Mouse (Mus musculus) ovary, postnatal 10 days (tissue): Measurements from ENCODE around the gene Stkld1.

Source experiments
- DNase-seq: peaks from one replicate; pipeline ENCODE4 v3.0.0; 2022; ENCODE audit warnings: low spot score

Stkld1 gene

DNA sequence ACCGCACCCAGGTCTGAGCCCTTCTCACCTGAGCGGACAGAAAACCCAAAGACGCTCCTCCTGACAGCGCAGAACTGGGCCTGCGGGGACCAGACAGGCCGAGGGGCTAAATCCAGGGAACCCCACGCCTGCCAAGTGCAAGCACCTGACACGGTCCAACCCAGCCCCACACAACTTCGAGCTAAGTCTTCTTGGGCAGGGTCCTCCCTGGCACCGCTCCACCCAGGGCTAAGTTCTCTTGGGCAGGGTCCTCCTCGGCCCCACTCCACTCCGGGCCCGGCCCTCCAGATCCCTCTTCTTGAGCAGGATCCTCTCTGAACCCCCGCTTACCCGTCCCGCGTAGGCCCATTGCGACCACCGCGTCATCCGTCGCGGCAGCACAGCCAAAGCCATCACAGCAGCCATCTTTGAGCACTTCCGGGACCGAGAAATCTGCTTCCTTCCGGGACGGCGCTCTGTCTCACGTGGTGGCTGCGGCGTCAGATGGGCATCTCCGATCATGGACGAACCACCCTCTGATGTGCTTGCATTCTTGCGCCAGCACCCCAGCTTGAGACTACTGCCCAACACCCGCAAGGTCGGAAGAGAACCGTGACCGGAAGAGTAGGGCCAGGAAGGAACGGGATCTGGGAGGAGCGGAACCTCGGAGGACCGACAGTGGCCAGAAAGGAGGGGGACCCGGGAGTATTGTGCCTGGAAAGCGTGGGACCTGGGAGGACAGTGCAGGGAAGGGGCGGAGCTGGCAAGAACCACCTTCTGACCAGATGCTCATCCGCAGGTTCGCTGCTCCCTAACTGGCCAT lies 17.7 kb upstream of the Stkld1 start, which contains the start of the genes Surf2 and Surf1:
Surf2 (plus strand) TSS at position 441 of the 802 bp plus-strand sequence.
Surf1 (minus strand) TSS at position 604 of the 802 bp plus-strand sequence.
- DNase-seq = peak; percentile 59

DNA sequence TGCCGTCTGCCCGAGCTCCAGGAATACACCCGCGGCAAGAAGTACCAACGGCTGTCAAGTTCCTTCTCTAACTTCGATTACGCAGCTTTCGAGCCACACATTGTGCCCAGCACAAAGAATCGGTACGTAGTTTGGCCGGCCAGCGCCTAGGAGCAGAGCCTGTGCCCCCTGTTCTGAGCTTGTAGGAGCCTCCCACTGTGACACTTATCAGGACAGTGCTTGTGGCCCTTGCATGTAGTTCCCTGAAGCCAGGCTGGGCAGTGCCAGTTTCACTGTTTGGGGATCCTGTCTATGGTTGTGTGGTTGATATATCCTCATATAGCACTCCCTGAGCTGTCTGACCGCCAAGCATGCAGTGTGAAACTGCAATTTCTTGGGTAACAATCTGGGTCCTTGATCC lies 17.1 kb upstream of the Stkld1 start:
- DNase-seq = no peak

DNA sequence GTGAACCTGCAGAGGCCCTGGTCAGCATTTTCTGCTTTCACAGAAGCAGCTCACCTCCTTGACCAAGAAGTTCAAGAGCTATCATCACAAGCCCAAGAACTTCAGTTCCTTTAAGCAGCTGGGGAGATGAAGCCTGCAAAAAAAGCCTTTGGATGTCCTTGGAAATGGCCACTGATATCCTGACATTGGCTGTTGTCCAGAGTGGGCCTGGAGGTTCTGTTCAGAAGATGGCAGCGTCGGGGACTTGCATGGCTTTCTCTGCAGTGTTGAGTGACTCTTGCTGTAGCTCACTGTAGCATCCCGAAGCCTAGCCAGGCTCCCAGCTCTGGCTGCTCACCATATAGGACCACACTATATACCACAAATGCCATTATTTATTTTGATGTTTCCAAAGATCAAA lies 14.2 kb upstream of the Stkld1 start:
- no peak for DNase-seq

DNA sequence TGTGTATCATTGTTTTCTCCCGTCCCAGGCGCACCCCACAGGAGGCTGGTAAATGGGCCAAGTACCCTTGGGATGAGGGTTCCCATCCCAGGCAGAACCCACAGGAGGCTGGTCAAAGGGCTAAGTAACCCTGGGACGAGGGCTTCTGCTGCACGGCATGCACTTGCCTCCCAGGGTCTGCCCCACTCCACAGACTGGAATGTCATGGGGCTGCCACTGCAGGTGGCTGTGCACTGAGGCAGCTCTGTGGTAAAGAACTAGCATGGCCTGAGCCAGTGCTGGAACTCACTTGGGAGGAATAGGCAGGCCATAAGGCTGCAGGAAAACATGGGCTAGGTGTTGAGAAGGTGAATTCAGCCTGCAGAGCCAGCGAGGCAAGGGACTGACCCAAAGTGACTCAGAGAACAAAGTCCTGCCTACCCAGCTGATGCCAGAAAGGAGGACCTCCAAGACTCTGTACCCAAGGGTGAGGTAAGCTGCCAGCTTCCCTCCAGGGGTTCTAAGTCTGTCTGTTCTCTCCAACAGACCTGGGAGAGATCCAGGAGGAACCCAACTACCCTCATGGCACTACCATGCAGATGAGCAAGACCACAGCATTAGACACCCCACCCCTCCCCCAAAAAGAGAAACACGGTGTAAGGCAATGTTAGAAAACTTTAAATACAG lies 13.5 kb upstream of the Stkld1 start:
- DNase-seq = no peak

DNA sequence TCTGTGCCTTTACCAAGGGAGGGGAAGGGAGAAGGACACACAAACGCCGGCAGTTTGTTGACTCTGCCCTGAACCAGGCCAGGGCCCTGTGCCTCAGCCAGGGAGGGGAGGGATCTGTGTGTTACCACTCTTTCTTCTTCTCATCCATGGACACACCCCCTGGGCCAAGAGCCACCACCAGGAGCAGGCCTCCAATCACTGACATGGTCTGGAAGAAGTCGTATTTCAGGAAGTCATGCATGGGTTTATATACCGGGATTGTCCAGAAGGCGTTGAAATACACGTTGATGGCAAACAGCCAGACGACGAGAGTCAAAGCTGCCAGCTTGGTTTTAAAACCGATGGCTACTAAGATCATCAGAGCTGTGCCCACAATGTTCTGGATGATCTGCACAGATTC lies 12.1 kb upstream of the Stkld1 start:
- no peak for DNase-seq

GRCm38 (mm10) chr2:26927745-26928476 lies 5.9 kb upstream of the Stkld1 start:
- DNase-seq = no peak

GRCm38 (mm10) chr2:26930390-26930789 lies 3.5 kb upstream of the Stkld1 start:
- DNase-seq = no peak

- DNase-seq = peak; percentile 26
Measured at GRCm38 (mm10) chr2:26932473-26933303, 1.2 kb upstream of the Stkld1 start.

DNA sequence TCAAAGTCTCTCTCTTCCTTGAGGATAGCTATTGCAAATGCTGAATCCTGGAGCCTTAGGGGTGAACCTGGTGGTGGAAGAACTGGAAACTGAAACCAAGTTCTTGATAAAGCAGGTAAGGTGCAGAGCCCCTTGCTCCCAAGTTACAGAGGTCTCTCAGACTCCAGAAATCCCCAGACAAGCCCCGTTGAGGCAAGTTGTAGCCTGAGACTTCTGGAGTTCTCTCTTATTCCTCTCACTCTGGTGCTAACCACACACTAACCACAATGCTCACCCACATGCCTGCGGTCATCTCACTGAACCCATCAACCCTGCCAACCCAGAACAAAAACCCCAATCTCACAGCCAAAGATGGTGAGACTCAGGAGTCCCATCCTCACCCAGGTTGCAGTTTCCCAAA lies 1.4 kb downstream of the Stkld1 start:
- DNase-seq = no peak

DNA sequence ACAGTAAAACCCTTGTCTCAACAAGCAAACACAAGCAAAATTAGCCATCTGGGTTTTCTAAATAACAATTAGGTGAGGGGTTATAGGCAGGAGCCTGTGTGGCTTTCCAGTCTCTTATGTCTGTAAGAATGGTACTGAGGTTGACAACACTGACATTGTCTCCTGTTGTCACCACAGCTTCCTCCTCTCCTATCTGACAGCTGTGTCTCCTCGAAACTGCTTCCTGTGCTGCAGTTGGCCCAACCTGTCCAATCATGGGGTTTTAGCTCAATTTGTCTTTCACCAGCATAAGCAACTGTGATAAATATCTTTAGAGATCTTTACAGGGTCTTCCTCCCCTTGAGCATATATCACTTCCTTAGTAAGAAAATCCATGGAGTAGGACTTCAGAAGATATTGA lies 2.6 kb downstream of the Stkld1 start:
- DNase-seq = no peak

GRCm38 (mm10) chr2:26941539-26941938 lies 7.7 kb downstream of the Stkld1 start:
- DNase-seq = no peak

DNA sequence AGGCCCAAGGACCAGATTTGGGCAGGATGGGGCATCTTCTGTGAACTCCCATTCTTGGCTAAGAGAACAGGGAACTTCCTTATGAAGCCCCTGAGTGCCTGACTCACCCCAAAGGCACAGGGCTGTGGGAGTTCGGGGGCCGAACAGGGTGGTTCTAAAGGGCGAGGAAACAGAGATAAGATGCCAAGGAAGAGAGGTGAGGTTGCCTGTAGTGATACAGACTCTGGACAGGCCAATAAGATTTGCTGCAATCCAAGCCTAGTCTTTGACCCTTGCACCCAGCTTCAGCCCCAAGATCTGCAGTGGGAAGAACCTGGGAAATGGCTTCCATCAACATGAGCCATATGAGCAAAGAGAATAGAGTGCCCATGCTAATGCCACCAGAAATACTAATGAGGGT lies 9.4 kb downstream of the Stkld1 start:
- no peak for DNase-seq

- no peak for DNase-seq
Measured at GRCm38 (mm10) chr2:26950411-26950810, 16.6 kb downstream of the Stkld1 start.

- no peak for DNase-seq
Measured at GRCm38 (mm10) chr2:26951346-26951905, 17.6 kb downstream of the Stkld1 start.

DNA sequence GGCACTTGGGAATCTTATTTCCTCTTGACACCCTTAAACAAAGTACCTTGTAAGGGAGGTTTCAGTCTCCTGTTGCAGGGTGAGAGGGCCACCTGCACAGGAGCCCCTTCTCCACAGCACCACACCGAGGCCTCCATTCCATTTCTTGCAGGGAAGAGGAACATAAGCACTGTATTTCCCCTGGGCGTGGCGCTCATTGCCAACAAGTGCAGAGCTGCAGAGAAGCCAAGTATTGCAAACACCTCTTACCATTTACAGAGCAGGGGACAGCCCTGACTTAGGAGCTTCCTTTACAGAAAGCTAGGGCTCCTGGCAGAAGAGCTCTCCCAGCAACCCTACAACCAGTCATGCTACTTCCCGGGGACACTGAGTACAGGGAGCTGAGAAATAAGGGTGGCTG lies 18.3 kb downstream of the Stkld1 start:
- DNase-seq = no peak

- DNase-seq = no peak
Measured at GRCm38 (mm10) chr2:26952866-26953265, 19.0 kb downstream of the Stkld1 start.

DNA sequence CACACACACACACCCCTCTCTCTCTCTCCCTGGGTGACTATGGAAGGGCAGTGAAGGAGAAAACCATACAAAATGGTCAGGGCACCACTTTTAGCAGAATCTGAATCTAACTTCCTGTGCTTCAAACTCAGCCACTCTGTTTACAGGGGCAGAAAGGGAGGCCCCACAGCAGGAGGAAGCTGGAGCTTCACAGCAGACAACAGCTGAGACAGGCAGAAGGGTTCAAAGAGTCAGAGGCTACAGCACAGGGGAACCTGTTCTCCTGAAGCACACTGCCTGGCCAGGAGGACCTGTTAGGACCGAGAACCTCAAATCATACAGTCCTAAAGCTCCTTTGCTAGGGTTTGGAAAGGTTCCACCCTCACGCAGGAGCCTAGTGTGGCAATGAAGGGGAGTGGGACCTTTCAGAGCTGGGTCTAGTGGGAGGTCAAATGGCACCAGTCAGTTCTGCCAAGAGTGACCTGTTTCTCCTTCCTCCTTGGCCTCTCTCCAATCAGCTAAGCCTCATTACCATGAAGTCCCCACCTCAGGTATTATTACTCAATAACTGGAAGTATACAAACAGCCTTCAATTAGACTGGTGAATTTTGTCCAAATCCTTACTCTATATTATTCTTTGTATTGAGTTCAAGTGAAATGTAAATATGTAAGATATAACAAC lies 21.0 kb downstream of the Stkld1 start:
- DNase-seq = no peak

GRCm38 (mm10) chr2:26956811-26957487 lies 23.1 kb downstream of the Stkld1 start:
- no peak for DNase-seq

DNA sequence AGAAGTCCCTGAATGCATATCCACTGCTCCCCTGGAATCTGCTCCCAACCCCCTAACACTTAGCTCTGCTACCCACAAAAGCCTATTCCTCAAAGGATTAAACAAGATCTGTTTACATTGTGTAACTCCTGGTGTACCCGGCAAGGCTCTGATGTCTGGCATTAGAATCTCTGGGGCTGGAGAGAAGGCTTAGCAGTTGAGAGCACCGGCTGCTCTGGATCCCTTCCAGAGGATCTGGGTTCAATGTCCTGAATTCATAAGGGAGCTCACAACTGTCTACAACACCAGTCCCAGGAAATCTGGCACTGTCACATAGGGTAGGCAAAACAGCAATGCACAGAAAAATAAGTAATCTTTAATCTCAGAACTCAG lies 23.6 kb downstream of the Stkld1 start:
- DNase-seq = no peak

DNA sequence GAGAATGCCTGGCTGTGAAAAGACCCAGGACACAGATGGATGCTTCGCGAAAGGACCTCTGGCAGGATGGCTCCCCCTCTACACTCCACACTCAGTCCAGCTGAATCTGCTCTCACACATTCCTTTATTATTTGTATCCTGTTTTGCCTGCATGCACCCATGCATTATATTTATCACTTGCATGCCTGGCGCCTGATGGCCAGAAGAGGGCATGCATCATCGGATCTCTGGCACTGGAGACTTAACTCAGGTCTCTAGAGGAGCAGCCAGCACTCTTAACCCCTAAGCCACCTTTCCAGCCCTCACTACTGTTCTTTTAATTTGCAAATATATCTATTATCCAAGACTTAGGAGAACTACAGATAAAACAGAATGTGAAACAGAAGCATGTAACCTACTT lies 26.9 kb downstream of the Stkld1 start:
- no peak for DNase-seq
